Mouse (Mus musculus) hindbrain, embryonic 14.5 days (tissue): ENCODE results near the gene Gm8127. TPM values are rescaled to one million over a fixed set of nuclear protein-coding genes. Genes with fewer than 3 reads are reported as not detected.

Experiments used
- polyA plus RNA-seq: library from polyadenylated mRNA; unstranded; fragments of >200 nt; fragmentation: Nextera tagmentation; extraction: Ambion mirVana; gene quantifications from 2 replicates; pipeline ENCODE4 v1.2.1, GENCODE M21; 2014

Gene Gm8127
- polyA plus RNA-seq, 1 experiment from 2014 or later = not detected

Other genes with a start within 250 kb of the Gm8127 start
- gene Gm8094, start 217.2 kb downstream of the Gm8127 start, polyA plus RNA-seq = not detected in 2 replicates
- 0.11 TPM in 1 of 2 replicates, not detected in the other for gene Gm8104, start 193.2 kb downstream of the Gm8127 start, polyA plus RNA-seq
- gene Gm7233, start 114.0 kb downstream of the Gm8127 start, polyA plus RNA-seq = not detected in 2 replicates
- gene Gm8122, start 58.5 kb downstream of the Gm8127 start, polyA plus RNA-seq = not detected in 2 replicates
- gene Gm8126, start 35.2 kb downstream of the Gm8127 start, polyA plus RNA-seq = not detected in 2 replicates
- not detected in 2 replicates for gene Gm9732, start 18.8 kb downstream of the Gm8127 start, polyA plus RNA-seq
- gene 1700001F09Rik, start 54.0 kb upstream of the Gm8127 start, polyA plus RNA-seq = not detected in 2 replicates
- not detected in 2 replicates for gene Gm8138, start 122.5 kb upstream of the Gm8127 start, polyA plus RNA-seq
- not detected in 2 replicates for gene Gm5799, start 249.7 kb upstream of the Gm8127 start, polyA plus RNA-seq